Mouse (Mus musculus) left cerebral cortex, postnatal 4 days (tissue): ENCODE measurements around the gene H1f0. TPM values are rescaled to one million over a fixed set of nuclear protein-coding genes. Genes with fewer than 3 reads are reported as not detected.

Experiments
- DNase-seq: peaks from one replicate; pipeline ENCODE4 v3.0.0-alpha.2; 2022
- intact Hi-C: fragments of 180-260 bp; cut with DNase I; formaldehyde crosslinking; loops from one replicate; pipeline ENCODE4 v1.15.1; 2025
- total RNA-seq, 2 experiments: library from RNA; stranded (reverse); gene quantifications; 2 replicates each; pipeline ENCODE4 v1.2.3; 2021

H1f0 gene
- total RNA-seq, result 10 to 100 TPM; 84.8 to 94.8 TPM

DNA sequence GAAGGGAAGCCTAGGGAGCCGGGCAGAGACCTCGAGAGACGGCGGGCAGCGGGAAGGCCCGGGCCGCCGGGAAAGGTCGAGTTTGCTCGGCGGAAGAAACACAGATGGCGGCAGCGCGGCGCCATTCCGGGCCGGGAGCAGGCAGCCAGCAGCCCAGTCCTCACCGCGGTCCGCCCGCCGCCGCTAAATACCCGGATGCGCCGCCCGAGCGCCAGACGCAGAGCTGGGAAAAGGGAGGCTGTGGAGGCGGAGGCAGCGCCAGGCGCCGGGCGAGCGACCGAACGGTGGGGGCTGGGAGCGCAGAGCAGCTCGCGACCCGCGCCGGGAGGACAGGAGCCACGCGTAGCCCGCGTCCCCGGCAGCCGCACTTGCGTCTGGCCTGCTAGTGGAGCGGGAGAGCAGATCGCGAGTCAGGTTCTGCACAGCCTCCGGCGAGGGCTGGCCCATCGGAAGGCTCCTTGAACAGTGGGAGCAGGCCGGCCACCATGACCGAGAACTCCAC is at the start of gene H1f0:
Gene H1f0 (plus strand): TSS at position 214 of the 502 bp plus-strand sequence.
- intact Hi-C loops, result no loop called here
- peak; percentile 97 for DNase-seq

DNA sequence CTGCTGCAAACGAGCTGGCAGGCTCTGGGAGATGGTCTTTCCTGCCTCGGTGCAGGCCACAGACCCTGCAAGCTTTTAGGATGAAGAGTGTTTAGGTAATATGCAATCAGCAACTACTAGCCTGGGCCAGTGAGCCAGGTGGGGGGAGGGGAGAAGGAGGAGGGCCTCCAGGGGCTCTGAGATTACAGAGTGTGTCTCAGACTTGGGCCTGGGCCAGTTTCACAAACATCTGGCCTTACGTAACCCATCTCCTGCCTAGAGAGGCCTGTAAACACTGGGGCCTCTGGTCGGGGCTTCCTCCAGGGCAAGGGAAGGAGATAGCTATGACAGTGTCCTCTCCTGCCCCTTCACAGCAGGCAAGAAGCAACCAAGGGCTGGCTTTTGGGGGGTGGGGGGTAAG is 49.4 kb upstream of the H1f0 start:
- DNase-seq, result no peak

DNA sequence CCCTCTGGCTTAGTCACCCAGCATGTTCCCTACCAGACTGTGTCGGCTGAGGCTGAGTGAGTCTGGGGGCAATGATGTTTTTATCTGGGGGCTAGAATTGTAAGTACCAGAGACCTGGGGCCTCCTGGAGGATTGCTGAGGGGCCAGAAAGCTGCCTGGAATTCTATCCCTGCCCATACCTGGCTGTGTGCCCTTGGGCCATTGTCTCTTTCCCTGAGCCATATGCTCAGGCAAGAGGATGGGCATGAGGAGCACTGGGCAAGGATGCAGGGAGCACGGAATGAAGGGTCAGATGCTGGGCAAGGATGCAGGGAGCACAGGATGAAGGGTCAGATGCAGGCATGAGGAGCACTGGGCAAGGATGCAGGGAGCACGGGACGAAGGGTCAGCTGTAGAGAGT is 48.2 kb upstream of the H1f0 start:
- intact Hi-C loops, result no loop called here
- no peak for DNase-seq

More for the DNA sequence above, 49.4 kb upstream of the H1f0 start:
- intact Hi-C loops, result no loop called here

DNA sequence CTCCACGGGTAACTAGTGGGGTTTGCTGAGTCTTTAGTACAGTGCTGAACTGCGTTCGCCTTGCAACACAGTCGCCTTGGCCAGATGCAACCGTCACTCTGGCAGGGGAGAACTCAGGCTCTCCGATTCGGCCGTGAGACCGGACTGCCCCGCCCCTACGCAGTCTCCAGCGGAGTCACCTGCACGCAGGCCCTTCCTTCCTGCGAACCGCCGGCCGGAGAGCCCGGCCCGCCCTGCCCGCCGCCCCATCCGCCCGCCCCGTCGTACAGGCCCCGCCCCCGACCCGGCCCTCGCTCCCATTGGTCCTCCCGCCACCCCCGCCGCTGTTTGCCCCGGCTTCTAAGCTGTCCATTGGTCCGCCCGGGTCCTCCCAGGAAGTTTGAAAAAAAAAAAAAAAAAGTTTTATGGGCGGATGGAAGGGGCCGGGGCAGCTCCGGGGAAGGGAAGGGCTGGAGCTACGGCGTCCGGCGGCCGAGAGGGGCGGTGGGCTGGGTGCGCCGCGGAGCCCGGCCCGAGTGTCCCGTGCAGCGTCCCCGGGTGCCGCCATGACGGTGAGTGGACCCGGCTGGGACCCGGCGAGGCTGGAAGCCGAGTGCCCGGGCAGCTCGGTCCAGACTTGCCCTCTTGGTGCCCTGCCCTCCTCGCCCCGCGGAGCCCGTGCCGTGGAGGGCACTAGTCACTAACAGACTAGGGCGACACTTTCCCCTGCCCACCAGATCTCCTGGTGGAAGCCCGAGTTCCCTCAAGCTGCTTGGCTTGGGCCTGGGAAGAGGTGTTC is 45.4 kb upstream of the H1f0 start:
- peak; percentile 89 for DNase-seq
- intact Hi-C loops, result no loop called here

GRCm38 (mm10) chr15:78983436-78984285 is 44.6 kb upstream of the H1f0 start:
- DNase-seq, result peak; percentile 31
- intact Hi-C loops, result no loop called here

DNA sequence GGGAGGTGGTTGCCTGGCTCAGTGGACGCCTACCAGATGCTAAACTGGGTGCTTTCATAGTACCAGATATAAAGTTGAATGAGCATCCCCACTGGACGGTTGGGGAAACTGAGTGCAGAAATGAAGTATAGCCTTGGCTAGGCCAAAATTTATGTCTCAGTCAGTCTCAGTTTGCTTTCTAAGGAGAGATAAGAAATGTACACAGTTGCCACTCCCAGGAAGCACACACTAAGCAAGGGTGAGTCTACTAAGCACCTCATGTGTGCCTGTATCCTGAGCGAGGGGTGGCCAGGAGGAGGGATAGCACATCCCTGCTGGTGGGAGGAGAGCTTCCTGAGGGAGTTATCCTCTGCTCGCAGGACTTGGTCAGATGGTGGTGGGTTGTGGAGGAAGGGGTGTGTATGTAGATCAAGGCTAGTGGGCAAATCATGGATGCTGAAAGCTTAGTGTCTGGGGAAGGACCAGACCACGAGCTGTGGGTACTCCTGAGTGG is 43.9 kb upstream of the H1f0 start:
- intact Hi-C loops, result no loop called here
- no peak for DNase-seq

DNA sequence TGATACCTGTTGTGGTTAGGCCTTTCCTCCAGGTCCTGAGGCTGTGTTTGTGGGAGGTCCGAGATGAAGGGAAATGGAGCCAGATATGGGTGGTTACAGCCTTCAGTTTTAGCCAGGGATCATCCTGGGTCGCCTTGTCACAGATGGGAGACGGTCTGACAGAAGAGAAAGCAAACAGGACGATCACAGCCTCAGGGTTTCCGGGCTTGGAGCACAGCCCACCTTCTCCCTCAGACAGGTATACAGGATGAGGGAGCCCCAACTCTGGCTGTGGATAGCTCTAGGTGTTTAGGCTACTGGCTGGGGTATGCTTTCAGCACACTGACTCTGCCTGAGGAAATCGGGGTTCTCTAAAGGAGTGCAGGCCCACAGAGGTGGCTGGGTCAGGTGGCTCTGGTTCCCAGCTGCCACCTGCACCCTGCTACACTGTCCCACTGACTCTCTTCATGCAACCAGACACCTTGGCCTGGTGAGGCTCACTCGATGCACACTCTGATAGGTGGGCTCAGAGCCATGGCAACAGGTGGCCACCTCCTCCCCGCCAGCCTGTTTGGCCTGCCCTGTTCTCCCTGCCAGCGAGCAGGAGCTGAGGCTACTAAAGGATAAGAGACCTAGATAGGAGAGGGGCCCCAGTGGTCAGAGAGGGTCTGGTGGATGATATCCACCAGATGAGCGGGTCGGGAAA is 41.6 kb upstream of the H1f0 start:
- peak; percentile 65 for DNase-seq
- intact Hi-C loops, result no loop called here

- peak; percentile 97 for DNase-seq
- intact Hi-C loops, result no loop called here
Observed at GRCm38 (mm10) chr15:78988499-78988971, 39.7 kb upstream of the H1f0 start.

- DNase-seq, result no peak
- intact Hi-C loops, result no loop called here
Observed at GRCm38 (mm10) chr15:78989152-78990092, 38.8 kb upstream of the H1f0 start.

DNA sequence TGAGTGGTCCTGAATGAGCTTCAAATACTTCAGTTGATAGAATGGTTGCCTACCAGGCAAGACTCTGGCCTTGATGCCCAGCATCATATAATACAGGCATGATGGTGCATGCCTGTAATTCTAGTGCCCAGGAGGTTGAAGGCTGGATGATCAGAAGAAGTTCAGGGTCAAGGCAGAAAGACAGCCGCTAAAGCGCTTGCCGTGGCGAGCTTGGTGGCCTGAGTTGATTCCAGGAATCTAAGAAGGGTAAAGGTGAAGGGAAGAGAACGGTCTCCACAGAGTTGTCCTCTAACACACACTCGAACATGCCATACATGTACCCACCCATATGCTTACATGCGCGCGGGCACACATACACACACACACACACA is 38.2 kb upstream of the H1f0 start:
- DNase-seq, result no peak
- intact Hi-C loops, result no loop called here

GRCm38 (mm10) chr15:78990970-78991525 is 37.2 kb upstream of the H1f0 start:
- DNase-seq, result no peak
- intact Hi-C loops, result no loop called here

DNA sequence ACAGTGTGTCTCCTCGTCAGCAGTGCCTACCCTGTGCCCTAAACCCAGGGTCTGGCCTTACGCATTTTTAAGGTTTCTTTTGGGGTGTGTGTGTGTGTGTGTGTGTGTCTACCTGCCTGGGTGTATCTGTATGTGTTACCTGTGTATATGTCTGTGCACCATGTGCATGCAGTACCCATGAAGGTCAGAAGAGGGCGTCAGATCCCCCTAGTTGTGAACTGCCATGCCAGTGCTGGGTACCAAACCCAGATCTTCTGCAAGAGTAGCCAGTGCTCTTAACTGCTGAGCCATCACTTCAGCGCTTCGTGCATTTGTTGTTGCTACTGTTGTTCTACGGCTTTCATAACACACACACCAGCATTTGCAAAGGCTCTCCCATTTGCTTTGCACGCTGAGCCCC is 36.0 kb upstream of the H1f0 start:
- no peak for DNase-seq
- intact Hi-C loops, result no loop called here

DNA sequence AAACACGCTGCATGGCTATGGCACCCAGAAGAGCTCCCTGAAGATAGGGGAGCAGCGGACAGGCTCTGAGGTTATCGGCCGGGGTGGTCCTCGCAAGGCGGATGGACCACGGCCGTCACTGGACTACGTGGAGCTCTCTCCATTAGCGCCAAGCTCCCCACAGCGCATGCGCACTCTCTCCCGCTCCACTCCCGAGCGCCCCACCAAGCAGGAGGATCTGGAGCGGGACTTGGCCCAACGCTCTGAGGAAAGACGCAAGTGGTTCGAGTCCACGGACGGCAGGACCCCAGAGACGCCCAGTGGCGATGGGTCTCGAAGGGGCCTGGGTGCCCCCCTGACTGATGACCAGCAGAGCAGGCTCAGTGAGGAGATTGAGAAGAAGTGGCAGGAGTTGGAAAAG is 35.3 kb upstream of the H1f0 start:
- DNase-seq, result no peak
- intact Hi-C loops, result no loop called here

- no peak for DNase-seq
- intact Hi-C loops, result no loop called here
Observed at GRCm38 (mm10) chr15:78995916-78996315, 32.3 kb upstream of the H1f0 start.

- no peak for DNase-seq
- intact Hi-C loops, result no loop called here
Observed at GRCm38 (mm10) chr15:78996663-78997062, 31.6 kb upstream of the H1f0 start.

DNA sequence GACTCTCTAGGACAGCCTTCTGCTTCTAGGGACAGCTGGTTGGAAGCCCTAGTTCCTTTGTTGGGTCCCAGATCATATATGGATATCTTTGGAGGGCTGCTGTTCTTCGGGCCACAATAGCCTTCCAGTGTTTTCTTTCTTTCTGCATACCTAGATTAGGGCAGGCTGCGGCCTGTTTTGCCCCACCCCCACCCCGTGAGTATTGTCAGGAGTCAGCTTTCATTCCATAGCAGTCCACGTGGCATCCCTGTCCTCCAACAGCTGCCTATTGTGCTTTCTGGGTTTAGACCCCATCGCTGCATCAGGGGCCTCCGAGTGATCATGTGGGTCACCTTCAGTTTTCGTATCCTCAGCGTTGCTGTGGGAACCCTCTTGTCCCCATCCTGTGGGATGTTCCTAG is 29.9 kb upstream of the H1f0 start:
- intact Hi-C loops, result no loop called here

GRCm38 (mm10) chr15:78999586-78999985 is 28.7 kb upstream of the H1f0 start:
- intact Hi-C loops, result no loop called here
- DNase-seq, result peak; percentile 21

More for the DNA sequence above, 29.9 kb upstream of the H1f0 start:
- DNase-seq, result no peak

- DNase-seq, result peak; percentile 71
- intact Hi-C loops, result no loop called here
Observed at GRCm38 (mm10) chr15:79000357-79000791, 27.9 kb upstream of the H1f0 start.

DNA sequence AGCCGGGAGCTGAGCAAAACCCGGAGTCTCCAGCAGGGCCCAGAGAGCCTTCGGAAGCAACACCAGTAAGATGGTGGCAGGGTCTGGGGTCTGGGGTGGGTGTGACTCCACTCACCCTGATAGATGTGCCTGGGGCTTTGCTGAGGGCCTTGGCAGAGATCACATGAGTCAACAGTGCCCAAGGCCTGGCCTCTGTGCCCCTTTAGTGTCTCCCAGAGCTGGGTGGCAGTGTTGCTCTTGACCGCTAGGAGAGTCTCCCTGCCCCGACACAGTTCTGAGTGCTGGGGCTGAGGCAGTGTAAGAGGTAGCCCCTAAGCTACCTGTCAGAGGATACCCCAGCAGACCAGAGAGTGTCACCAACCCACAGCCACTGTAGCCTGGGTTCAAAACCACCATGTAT is 26.7 kb upstream of the H1f0 start:
- intact Hi-C loops, result no loop called here

More for the DNA sequence above, 26.7 kb upstream of the H1f0 start:
- no peak for DNase-seq
